Mouse (Mus musculus): Measurements from ENCODE around the gene Olfr878. TPM values are rescaled to one million over a fixed set of nuclear protein-coding genes. Genes with fewer than 3 reads are reported as not detected.

The Olfr878 gene
- polyA plus RNA-seq (2015; fragmentation: Nextera tagmentation; extraction: Ambion mirVana) = not detected in 2 replicates

- whole genome bisulfite sequencing = 68% methylated on average over 2 of the region's 2 CpGs
- no peaks in the 10 kb centered on the region for H3K9me3 ChIP-seq
- H3K27me3 ChIP-seq = no peaks in the 10 kb centered on the region
- H3K4me1 ChIP-seq = no peaks in the 10 kb centered on the region
- H3K36me3 ChIP-seq = no peaks in the 10 kb centered on the region
- no peak within 1 kb of the TSS for H3K27ac ChIP-seq
- H3K4me2 ChIP-seq = no peak within 1 kb of the TSS
- H3K4me3 ChIP-seq = no peak within 1 kb of the TSS
- no peak within 1 kb of the TSS for H3K9ac ChIP-seq
- ATAC-seq (ENCODE audit: borderline replicate concordance, extremely low read depth, low FRiP score, low TSS enrichment) = no peak
These were observed at the start of gene Olfr878 for GRCm38 (mm10) chr9:37917540-37917939. Gene Olfr878, plus strand, starts transcription at chr9:37917840.

DNA sequence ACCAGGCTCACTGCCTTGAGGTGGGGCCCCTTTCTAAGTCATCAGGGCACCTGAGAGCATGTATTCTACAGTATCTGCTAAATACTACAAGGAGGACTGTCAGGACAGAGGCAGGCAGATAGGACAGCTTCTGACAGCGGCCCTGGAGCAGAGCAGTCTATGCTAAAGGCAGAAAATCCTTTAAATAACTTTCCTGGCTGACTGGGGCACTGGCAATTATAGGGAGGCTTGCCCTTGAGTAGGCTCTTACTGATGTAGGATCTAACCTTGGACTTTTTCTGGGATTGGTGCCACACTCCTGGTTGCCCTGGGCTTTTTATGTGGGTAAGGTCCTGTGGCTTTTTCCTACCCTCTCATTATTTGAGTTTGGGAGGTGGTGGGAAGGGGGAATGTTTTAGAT, 47.4 kb upstream of the Olfr878 start:
- no peak overlapping the region for H3K27ac ChIP-seq
- H3K36me3 ChIP-seq = no peaks in the 10 kb centered on the region
- no peaks in the 10 kb centered on the region for H3K9me3 ChIP-seq
- no peaks in the 10 kb centered on the region for H3K27me3 ChIP-seq
- ATAC-seq (ENCODE audit: borderline replicate concordance, extremely low read depth, low FRiP score, low TSS enrichment) = no peak
- H3K4me1 ChIP-seq = no peaks in the 10 kb centered on the region
- H3K4me2 ChIP-seq = no peak overlapping the region
- WGBS = 56% methylated on average over 1 of the region's 1 CpGs
- H3K4me3 ChIP-seq = no peak overlapping the region
- H3K9ac ChIP-seq = no peak overlapping the region

- ATAC-seq (ENCODE audit: borderline replicate concordance, extremely low read depth, low FRiP score, low TSS enrichment) = no peak
- Histone ChIP-seq H3K4me1 (no peaks in the 10 kb centered on the region), H3K27me3 (no peaks in the 10 kb centered on the region), H3K9ac (no peak overlapping the region), H3K27ac (no peak overlapping the region), H3K36me3 (no peaks in the 10 kb centered on the region), H3K4me3 (no peak overlapping the region), H3K9me3 (no peaks in the 10 kb centered on the region), H3K4me2 (no peak overlapping the region)
- 70% methylated on average over 1 of the region's 1 CpGs for WGBS
These were observed 46.5 kb upstream of the Olfr878 start for GRCm38 (mm10) chr9:37871097-37871496.

DNA sequence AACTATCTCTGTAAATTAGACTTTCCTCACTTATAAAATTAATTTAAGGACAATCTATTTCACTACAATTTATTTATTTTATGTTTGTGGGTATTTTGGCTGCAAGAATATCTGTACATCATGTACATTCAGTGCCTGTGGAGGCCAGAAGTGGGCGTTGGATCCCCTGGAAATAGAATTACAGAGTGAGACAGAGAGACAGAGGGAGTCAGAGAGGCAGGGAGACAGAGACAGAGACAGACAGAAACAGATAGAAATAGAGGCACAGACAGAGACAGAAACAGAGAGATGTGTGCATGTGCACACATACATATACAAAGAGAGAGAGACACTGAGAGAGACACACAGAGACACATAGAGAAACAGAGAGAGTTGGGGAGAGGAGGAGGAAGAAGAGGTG, 46.1 kb upstream of the Olfr878 start:
- Histone ChIP-seq H3K4me1 (no peaks in the 10 kb centered on the region), H3K4me2 (no peak overlapping the region), H3K9ac (no peak overlapping the region), H3K9me3 (no peaks in the 10 kb centered on the region), H3K36me3 (no peaks in the 10 kb centered on the region), H3K27ac (no peak overlapping the region), H3K27me3 (no peaks in the 10 kb centered on the region), H3K4me3 (no peak overlapping the region)
- ATAC-seq (ENCODE audit: borderline replicate concordance, extremely low read depth, low FRiP score, low TSS enrichment) = no peak
- WGBS = 29% methylated on average over 1 of the region's 1 CpGs

DNA sequence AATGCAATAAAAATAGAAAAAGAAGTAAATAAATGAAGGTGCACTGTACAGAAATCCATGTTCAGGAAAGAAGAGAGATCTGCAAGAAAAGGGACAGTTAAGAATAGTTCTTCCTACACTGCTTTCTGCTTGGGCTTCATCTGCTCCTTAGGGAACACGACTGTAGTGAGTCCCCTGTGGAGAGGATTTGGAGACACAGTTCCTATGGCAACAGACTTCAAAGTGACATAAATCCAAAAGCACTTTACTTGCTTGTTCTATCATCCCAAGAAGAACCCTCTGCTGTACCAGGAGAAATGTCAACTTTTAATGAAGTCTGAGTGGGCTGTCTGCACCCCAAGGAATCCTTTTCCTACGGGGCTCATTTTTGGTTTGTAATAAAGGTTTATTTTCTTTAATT, 26.7 kb upstream of the Olfr878 start:
- no peaks in the 10 kb centered on the region for H3K27me3 ChIP-seq
- no peak overlapping the region for H3K4me3 ChIP-seq
- H3K36me3 ChIP-seq = no peaks in the 10 kb centered on the region
- H3K9ac ChIP-seq = no peak overlapping the region
- no peak overlapping the region for H3K4me2 ChIP-seq
- no peak overlapping the region for H3K27ac ChIP-seq
- no peak for ATAC-seq (ENCODE audit: borderline replicate concordance, extremely low read depth, low FRiP score, low TSS enrichment)
- H3K9me3 ChIP-seq = no peaks in the 10 kb centered on the region
- WGBS = 17% methylated on average over 2 of the region's 2 CpGs
- no peaks in the 10 kb centered on the region for H3K4me1 ChIP-seq

DNA sequence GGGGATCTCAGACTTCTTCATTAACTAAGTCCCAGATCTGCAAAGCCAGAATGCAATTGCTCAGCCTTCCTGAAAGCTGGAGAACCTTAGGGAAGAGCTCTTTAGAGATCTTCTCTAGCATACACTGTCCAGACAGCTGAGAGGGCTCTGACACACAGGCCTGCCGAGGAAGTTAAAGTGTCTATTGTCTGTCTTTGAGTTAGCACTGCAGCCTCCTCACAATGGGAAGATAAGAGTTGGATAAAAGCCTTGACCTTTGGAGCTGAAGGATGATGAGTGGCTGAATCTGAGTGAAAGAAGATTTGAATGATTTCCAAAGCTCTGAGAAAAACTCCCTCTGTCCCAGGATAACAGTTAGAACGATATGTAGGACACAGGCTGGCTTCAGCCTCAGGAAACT, 21.0 kb upstream of the Olfr878 start, which contains the start of gene Olfr145:
Gene Olfr145 (plus strand): TSS at position 64 of the 400 bp plus-strand sequence.
- 27% methylated on average over 2 of the region's 2 CpGs for WGBS
- Histone ChIP-seq H3K4me2 (no peak within 1 kb of the TSS), H3K36me3 (no peaks in the 10 kb centered on the region), H3K9me3 (no peaks in the 10 kb centered on the region), H3K27me3 (no peaks in the 10 kb centered on the region), H3K27ac (no peak within 1 kb of the TSS), H3K4me1 (no peaks in the 10 kb centered on the region), H3K4me3 (no peak within 1 kb of the TSS), H3K9ac (no peak within 1 kb of the TSS)
- ATAC-seq (ENCODE audit: borderline replicate concordance, extremely low read depth, low FRiP score, low TSS enrichment) = no peak

- 54% methylated on average over 3 of the region's 3 CpGs for WGBS
- Histone ChIP-seq H3K27ac (no peak overlapping the region), H3K4me3 (no peak overlapping the region), H3K4me2 (no peak overlapping the region), H3K9ac (no peak overlapping the region), H3K9me3 (no peaks in the 10 kb centered on the region), H3K27me3 (no peaks in the 10 kb centered on the region), H3K36me3 (no peaks in the 10 kb centered on the region), H3K4me1 (no peaks in the 10 kb centered on the region)
- ATAC-seq (ENCODE audit: borderline replicate concordance, extremely low read depth, low FRiP score, low TSS enrichment) = no peak
These were observed 12.1 kb upstream of the Olfr878 start for GRCm38 (mm10) chr9:37905555-37905954.

DNA sequence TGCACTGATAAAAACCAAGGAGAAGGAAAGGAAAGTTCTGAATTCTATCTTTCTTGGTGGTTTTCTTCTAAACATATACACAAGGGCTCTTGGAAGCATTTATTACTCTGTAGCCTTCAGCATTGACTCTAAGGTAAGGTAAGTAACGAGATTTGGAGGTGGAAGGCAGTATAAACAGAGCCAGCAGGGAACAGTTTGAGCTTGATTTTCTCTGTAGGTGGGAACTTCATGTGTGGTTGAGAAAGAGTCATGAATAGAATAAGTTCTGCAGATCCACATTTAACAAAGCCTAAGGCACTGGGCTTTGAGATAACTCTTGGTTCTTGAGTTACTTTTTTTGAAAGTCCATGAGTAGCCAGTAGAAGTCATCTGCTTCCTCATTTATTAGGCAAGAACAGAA, 378 bp downstream of the Olfr878 start:
- Histone ChIP-seq H3K36me3 (no peaks in the 10 kb centered on the region), H3K4me1 (no peaks in the 10 kb centered on the region), H3K9ac (no peak overlapping the region), H3K9me3 (no peaks in the 10 kb centered on the region), H3K27ac (no peak overlapping the region), H3K4me3 (no peak overlapping the region), H3K4me2 (no peak overlapping the region), H3K27me3 (no peaks in the 10 kb centered on the region)
- no peak for ATAC-seq (ENCODE audit: borderline replicate concordance, extremely low read depth, low FRiP score, low TSS enrichment)
- WGBS = 41% methylated on average over 1 of the region's 1 CpGs

GRCm38 (mm10) chr9:37924194-37924593, 6.6 kb downstream of the Olfr878 start:
- H3K9me3 ChIP-seq = no peaks in the 10 kb centered on the region
- H3K27me3 ChIP-seq = no peaks in the 10 kb centered on the region
- H3K9ac ChIP-seq = no peak overlapping the region
- H3K27ac ChIP-seq = no peak overlapping the region
- H3K4me2 ChIP-seq = no peak overlapping the region
- no peaks in the 10 kb centered on the region for H3K4me1 ChIP-seq
- H3K4me3 ChIP-seq = no peak overlapping the region
- WGBS = 76% methylated on average over 5 of the region's 5 CpGs
- no peaks in the 10 kb centered on the region for H3K36me3 ChIP-seq
- no peak for ATAC-seq (ENCODE audit: borderline replicate concordance, extremely low read depth, low FRiP score, low TSS enrichment)

DNA sequence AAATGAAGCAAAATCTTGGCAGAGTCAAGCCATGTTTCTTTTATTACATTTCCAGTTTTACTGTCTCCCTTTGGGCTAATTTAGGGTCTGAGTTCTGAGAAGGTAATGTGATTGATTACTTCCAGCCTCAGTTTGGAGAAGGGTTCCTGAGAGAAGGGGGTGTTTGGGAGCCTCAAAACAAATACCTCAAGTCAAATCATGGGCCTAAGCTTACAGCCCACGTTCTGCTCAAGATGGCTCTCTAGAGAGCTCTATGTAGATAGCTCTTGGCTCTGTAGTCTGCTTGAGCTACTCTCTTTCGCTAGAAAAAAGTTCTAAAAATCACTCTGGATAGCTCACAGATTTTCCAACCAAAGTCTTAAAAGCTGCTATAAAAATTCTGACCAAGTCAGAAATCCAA, 7.8 kb downstream of the Olfr878 start:
- no peaks in the 10 kb centered on the region for H3K4me1 ChIP-seq
- H3K27me3 ChIP-seq = no peaks in the 10 kb centered on the region
- WGBS = 43% methylated on average over 2 of the region's 2 CpGs
- H3K9me3 ChIP-seq = no peaks in the 10 kb centered on the region
- no peak overlapping the region for H3K27ac ChIP-seq
- no peak for ATAC-seq (ENCODE audit: borderline replicate concordance, extremely low read depth, low FRiP score, low TSS enrichment)
- H3K9ac ChIP-seq = no peak overlapping the region
- no peak overlapping the region for H3K4me3 ChIP-seq
- H3K36me3 ChIP-seq = no peaks in the 10 kb centered on the region
- H3K4me2 ChIP-seq = no peak overlapping the region

DNA sequence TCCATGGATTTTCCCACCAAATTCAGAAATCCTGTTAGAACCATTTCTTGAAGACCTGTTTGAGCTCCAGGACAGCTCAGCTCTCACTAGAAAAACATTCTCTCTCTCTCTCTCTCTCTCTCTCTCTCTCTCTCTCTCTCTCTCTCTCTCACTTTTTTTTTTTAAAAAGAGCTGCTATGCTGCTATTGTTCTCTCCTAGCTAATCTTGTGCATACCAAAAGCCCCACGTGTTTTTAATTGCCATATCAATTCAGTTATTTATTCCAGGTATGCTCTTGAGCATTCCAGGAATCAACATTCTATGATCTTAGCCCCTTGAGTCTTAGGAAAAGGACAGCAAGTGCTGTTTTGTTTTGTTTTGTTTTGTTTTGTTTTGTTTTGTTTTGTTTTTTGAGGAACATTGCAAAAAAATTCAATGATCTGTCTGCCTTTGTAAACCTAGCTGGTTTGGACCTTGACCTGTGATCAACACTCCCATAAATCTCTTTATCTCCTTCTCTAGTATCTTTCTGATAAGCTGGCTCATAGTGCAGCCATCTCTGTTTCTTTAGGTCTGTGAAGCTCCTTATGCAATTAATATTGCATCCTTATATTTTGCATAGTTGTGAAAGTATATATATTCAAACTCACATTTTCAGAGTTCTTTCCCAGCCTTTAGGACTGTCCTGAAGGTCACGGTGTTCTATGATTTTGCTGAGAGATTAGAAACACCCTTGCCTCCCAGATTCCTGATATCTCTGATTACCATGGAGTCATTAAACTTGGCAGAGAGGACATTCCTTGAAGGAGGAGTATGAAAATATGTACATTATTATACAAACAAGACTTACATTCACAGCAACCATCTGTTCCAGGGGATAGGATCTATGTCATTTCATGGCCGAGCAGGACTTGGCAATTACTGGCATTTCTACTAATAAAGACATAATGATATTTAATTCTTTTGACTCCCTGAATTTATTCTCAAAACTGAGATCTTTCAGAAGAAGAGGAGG, 8.7 kb downstream of the Olfr878 start:
- no peak overlapping the region for H3K4me2 ChIP-seq
- WGBS = 47% methylated on average over 3 of the region's 3 CpGs
- no peaks in the 10 kb centered on the region for H3K36me3 ChIP-seq
- no peak overlapping the region for H3K27ac ChIP-seq
- no peaks in the 10 kb centered on the region for H3K4me1 ChIP-seq
- no peak overlapping the region for H3K4me3 ChIP-seq
- no peaks in the 10 kb centered on the region for H3K9me3 ChIP-seq
- ATAC-seq (ENCODE audit: borderline replicate concordance, extremely low read depth, low FRiP score, low TSS enrichment) = no peak
- H3K27me3 ChIP-seq = no peaks in the 10 kb centered on the region
- no peak overlapping the region for H3K9ac ChIP-seq

- H3K4me3 ChIP-seq = no peak overlapping the region
- WGBS = 6% methylated on average over 11 of the region's 11 CpGs
- H3K27me3 ChIP-seq = no peaks in the 10 kb centered on the region
- no peak for ATAC-seq (ENCODE audit: borderline replicate concordance, extremely low read depth, low FRiP score, low TSS enrichment)
- no peak overlapping the region for H3K27ac ChIP-seq
- no peaks in the 10 kb centered on the region for H3K4me1 ChIP-seq
- H3K9me3 ChIP-seq = no peaks in the 10 kb centered on the region
- no peaks in the 10 kb centered on the region for H3K36me3 ChIP-seq
- H3K4me2 ChIP-seq = no peak overlapping the region
- H3K9ac ChIP-seq = no peak overlapping the region
These were observed 14.9 kb downstream of the Olfr878 start for GRCm38 (mm10) chr9:37932519-37932918.
